Mouse (Mus musculus) small intestine, adult 2 months (tissue): ENCODE data around the gene Med10. TPM values are rescaled to one million over a fixed set of nuclear protein-coding genes. Genes with fewer than 3 reads are reported as not detected.

Source experiments
- H3K27ac ChIP-seq: fragments of 200-500 bp; 2 replicates; pipeline ENCODE4 v1.5.1; 2012; ENCODE audit warnings: low read depth, low read length, control low read depth, inconsistent platforms; ENCODE audit not compliant: insufficient read depth
- H3K27me3 ChIP-seq: fragments of 200-500 bp; 2 replicates; pipeline ENCODE4 v1.6.1; 2012; ENCODE audit warnings: mild to moderate bottlenecking, moderate library complexity, low read length, inconsistent platforms; ENCODE audit not compliant: control insufficient read depth, insufficient read depth
- H3K36me3 ChIP-seq: fragments of 200-500 bp; 2 replicates; pipeline ENCODE4 v1.6.1; 2012; ENCODE audit warnings: mild to moderate bottlenecking, low read length, control low read depth, inconsistent platforms; ENCODE audit not compliant: control insufficient read depth, insufficient read depth
- H3K4me1 ChIP-seq: fragments of 200-500 bp; 2 replicates; pipeline ENCODE4 v1.6.1; 2012; ENCODE audit warnings: low read length, inconsistent platforms, mixed read lengths; ENCODE audit not compliant: control insufficient read depth, insufficient read depth, insufficient read length
- H3K4me3 ChIP-seq: fragments of 200-500 bp; 2 replicates; pipeline ENCODE4 v1.5.1; 2012; ENCODE audit warnings: low read depth, mild to moderate bottlenecking, control low read depth, inconsistent platforms, low read length, moderate library complexity
- CTCF ChIP-seq: fragments of 200-500 bp; IDR thresholded peaks from 2 replicates; pipeline ENCODE4 v1.5.1; 2012; ENCODE audit warnings: low read depth, mild to moderate bottlenecking, control low read depth, inconsistent platforms, low read length, moderate library complexity, mixed read lengths; ENCODE audit not compliant: insufficient replicate concordance, insufficient read length; ENCODE audit errors: extremely low read depth
- POLR2A ChIP-seq: fragments of 200-500 bp; IDR thresholded peaks from 2 replicates; pipeline ENCODE4 v1.6.1; 2012; ENCODE audit warnings: low read depth, mild to moderate bottlenecking, control low read depth, inconsistent platforms, low read length, moderate library complexity
- WGBS: fragments of 180-500 bp; shearing (Covaris S2); methylation state at CpG from one replicate; pipeline ENCODE4 v1.1.7; 2018; 5-methylcytosine and 5-hydroxymethylcytosine counted together
- polyA plus RNA-seq: library from polyadenylated mRNA; depleted of rRNA; stranded (reverse); fragments of >200 nt; gene quantifications from 2 replicates; pipeline ENCODE4 v1.2.3, GENCODE M21; 2012

The Med10 gene
- polyA plus RNA-seq, 1 experiment = 19.1 TPM

DNA sequence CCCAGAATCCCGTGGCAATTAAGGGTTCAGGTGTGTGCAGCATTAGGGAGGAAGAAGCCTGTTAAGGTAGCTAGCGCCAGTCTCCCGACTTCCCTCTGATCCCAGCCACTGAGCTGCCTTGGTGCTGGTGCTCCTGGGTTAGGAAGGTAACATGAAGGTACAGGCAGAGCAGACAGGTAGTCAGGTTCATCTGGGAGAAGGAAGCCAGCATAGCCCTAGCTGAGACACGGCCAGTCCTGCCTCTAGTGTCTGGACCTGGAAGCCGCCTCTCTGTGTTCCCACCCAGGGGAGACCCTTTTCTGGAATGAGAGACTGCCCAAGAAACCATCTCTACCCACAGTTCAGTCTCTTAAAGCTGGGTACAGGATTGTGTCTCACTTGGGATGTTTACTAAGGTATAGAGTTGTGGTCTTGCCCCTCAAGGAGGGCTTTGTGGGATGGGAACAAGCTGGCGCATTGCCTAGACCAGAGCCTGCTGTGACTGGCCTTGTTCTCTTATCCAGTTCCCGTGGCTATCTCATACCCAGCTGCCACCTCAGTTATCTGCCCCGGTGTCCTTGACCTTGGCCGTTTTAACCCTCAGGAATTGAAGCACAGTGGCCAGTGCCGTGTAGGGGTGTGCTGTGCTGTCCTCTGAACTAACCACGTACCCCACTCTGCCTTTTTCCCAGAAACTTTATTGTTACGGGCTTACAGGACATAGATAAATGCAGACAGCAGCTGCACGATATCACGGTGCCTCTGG, 8.9 kb downstream of the Med10 start:
- WGBS = 72% methylated on average over 14 of the region's 14 CpGs
- peaks cover 29% of the 10 kb centered on the region for H3K36me3 ChIP-seq
- TF ChIP-seq CTCF (no peak), POLR2A (no peak)
- no peaks in the 10 kb centered on the region for H3K27me3 ChIP-seq
- H3K4me1 ChIP-seq = peaks cover 5% of the 10 kb centered on the region; the same call in 1 of the 2 replicates
- H3K27ac ChIP-seq = no peak overlapping the region
- H3K4me3 ChIP-seq = peak overlapping the region; percentile 98

DNA sequence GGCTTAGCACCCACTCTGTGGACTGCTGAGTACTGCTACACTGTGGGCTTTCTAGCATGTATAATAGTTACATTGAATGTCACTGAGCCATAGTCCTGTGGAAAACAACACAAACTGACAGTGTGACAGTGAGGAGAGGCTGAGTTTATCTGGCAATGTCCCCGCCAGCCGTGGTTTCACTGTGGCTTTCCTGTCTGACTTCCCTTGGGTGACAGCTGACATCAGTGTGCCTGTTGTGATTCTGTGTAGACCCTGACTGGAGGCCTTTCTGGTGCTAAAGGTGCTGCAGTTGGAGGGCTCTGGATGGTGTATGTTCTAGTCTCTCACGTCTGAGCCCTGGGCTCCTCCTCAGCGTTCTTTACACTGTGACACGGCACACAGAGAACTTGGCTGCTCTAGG, 11.7 kb downstream of the Med10 start:
- Histone ChIP-seq H3K4me3 (no peak overlapping the region), H3K27me3 (no peaks in the 10 kb centered on the region), H3K36me3 (peaks cover 35% of the 10 kb centered on the region), H3K4me1 (peaks cover 5% of the 10 kb centered on the region; the same call in 1 of the 2 replicates), H3K27ac (no peak overlapping the region)
- WGBS = 85% methylated on average over 5 of the region's 5 CpGs
- TF ChIP-seq POLR2A = no peak
- TF ChIP-seq CTCF = no peak

DNA sequence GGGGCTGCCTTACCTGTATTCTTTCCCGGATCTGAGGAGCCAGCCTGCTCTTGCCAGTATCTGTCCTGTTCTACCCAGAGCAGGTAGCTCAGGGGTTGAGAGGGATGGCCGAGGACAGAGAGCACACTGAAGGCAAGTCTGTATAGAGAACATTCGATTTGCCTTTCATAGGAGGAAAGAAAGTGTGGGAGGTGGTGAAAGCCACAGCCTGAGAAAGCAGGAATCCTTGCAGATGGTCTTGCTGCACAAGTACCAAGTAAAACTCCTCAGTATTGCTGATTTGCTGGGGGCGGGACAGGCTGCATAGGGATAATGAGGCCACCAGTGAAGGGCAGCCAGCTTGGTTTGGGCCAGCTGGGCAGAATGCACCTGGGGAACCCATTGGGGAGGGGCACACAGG, 16.1 kb downstream of the Med10 start:
- H3K4me3 ChIP-seq = no peak overlapping the region
- no peaks in the 10 kb centered on the region for H3K4me1 ChIP-seq
- peaks cover 30% of the 10 kb centered on the region for H3K36me3 ChIP-seq
- no peaks in the 10 kb centered on the region for H3K27me3 ChIP-seq
- WGBS = 85% methylated on average over 4 of the region's 4 CpGs
- TF ChIP-seq CTCF = no peak
- TF ChIP-seq POLR2A = no peak
- H3K27ac ChIP-seq = no peak overlapping the region

DNA sequence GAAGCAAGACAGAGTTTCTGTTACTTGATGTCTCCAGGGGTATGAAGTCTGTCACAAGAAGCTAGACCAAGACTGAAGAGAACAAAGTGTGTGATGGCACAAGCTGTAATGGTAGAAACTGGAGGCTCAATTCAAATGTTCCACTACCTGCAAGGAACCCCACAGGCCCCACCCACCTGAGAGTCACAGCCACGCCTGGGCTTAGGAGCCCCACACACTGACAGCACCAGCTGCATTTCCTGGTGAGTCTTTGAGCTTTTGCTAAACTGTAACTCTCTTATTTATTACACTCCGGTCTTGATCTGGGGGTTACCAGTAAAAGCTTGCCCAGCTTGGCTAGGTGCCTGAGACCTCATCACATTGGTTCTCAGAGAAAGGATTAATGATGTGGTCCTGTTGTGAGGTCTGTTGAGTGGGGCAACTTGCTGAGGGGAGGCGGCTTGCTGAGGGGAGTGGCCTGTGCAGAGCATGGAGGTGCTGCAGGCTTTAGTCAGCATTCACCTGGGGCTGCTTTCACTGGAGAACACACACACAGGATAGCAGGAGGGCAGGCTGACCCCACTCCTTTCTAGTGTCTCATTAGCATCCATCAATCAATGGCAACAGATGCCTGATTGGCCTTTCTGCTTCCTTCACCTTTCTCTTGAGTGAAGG, 19.1 kb downstream of the Med10 start:
- Histone ChIP-seq H3K36me3 (peaks cover 4% of the 10 kb centered on the region), H3K4me1 (no peaks in the 10 kb centered on the region), H3K4me3 (no peak overlapping the region), H3K27ac (no peak overlapping the region), H3K27me3 (no peaks in the 10 kb centered on the region)
- 17% methylated on average over 3 of the region's 3 CpGs for WGBS
- TF ChIP-seq POLR2A (no peak), CTCF (no peak)

DNA sequence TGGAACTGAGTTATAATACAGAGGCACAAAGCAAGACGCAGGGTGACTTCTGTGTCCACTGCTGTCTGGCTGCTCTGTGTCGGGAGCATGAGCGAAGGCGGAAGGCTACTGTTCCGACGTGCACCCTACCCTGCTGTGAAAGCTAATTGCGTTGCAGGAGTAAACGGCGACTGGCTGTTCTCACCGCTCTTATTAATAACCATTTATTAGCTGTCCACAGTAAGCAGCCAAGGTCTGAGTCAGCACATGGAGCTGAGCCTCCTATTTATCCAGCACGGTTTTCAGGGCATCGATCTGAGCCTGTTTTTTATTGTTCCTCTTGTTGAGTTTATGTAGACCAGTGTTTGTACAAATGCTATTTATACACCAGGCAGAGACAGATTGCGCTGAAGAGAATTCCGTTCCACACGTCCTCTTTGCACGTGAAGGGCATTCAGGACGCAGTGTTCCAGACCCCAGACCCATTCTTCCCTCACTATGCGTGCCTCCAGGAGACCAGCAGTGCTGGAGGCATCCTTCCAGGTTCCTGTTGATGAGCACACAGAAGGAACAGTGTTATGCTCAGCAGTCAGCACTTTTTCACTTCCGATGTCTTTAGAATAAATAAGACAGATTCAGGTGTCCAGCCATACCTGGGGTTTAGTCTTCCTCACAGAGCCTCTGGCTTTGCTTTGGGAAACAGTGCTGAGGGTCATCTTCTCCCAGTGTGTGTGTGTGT, 21.9 kb downstream of the Med10 start:
- TF ChIP-seq POLR2A (no peak), CTCF (no peak)
- H3K27ac ChIP-seq = no peak overlapping the region
- H3K27me3 ChIP-seq = no peaks in the 10 kb centered on the region
- H3K36me3 ChIP-seq = no peaks in the 10 kb centered on the region
- no peaks in the 10 kb centered on the region for H3K4me1 ChIP-seq
- no peak overlapping the region for H3K4me3 ChIP-seq
- WGBS = 49% methylated on average over 19 of the region's 19 CpGs

DNA sequence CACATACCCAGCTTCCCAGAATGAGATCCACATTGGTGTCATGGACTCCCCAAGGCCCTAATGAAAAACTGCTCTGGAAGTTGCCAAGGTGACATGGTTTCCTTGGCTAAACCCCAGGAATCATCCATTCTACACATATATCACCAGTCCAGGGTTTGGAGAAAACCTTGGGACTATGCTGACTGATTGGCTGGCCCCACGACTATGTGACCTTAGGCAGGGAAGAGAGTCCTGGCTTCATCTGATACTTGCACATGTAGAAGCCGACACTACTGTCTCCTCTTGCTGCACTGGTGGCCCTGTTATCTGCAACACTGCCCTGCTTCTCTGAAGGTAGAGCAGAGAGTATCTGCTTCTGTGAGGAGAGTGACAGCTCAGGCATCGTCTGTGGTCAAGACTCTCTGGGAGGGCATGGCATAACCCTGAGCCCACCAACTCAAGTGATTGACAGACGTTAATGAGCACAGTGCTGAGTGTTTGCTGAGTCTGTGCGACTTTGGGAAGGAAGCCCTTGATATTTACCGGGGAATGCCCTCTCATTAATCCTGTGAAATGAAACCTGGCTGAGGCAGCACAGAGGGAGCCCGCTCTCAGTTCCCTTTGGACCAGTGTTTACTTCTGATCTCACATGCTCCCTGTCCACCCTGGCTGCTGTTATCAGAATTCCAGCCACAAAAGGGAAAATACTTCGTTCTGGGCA, 23.4 kb downstream of the Med10 start:
- Histone ChIP-seq H3K27ac (no peak overlapping the region), H3K4me3 (no peak overlapping the region)
- WGBS = 30% methylated on average over 8 of the region's 8 CpGs

DNA sequence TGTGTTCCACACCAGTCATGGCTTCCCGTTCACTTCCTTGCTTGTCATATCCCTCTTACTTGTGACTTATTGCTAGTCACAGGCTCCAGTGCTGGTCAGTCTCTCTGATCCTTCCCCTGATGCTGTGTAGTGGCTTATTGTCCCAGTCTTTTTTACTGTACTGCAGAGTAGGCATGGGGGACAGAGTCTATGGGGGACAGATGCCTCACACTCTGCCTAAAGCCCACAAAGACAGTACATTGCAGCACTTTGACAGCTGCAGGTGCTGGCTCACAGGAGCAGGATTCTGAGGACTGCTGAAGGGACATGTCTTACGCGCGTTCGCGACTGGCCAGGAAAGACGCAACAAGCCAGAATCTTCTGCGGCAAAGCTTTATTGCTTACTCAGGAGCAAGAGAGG, 28.4 kb downstream of the Med10 start:
- WGBS = 87% methylated on average over 8 of the region's 8 CpGs
- TF ChIP-seq POLR2A (no peak), CTCF (no peak)
- Histone ChIP-seq H3K4me1 (no peaks in the 10 kb centered on the region), H3K27ac (no peak overlapping the region), H3K4me3 (no peak overlapping the region), H3K27me3 (no peaks in the 10 kb centered on the region), H3K36me3 (no peaks in the 10 kb centered on the region)

More for the DNA sequence above, 23.4 kb downstream of the Med10 start:
- no peaks in the 10 kb centered on the region for H3K27me3 ChIP-seq
- H3K36me3 ChIP-seq = no peaks in the 10 kb centered on the region
- no peak for TF ChIP-seq POLR2A
- TF ChIP-seq CTCF = no peak
- no peaks in the 10 kb centered on the region for H3K4me1 ChIP-seq
